Mouse (Mus musculus) E14TG2a.4 (cell line): ENCODE measurements around the gene Rnf43.

Experiments
- CTCF ChIP-seq: conservative IDR thresholded peaks from 2 replicates; pipeline ENCODE4 v1.5.1; 2014; ENCODE audit warnings: low read length
- POU5F1 ChIP-seq: IDR thresholded peaks from 2 replicates; pipeline ENCODE4 v1.6.1; 2014; ENCODE audit warnings: low read length, borderline replicate concordance

- TF ChIP-seq CTCF = no peak
- TF ChIP-seq POU5F1 = no peak
Observed at GRCm38 (mm10) chr11:87617606-87618005, 44.9 kb upstream of the Rnf43 start.
